Mouse (Mus musculus): ENCODE measurements around the gene Zfp598.

- no peak for TF ChIP-seq CTCF (IDR thresholded peaks at IDR 0.05; ENCODE audit: insufficient read depth, low read length)
- no peak for TF ChIP-seq POLR2A (IDR thresholded peaks at IDR 0.05; ENCODE audit: borderline replicate concordance, extremely low read depth, low read depth, low read length)
Observed at GRCm38 (mm10) chr17:24729067-24729466, 59.6 kb downstream of the Zfp598 start.
